Mouse (Mus musculus) neural tube, embryonic 15.5 days (tissue): ENCODE results near the gene Btaf1. TPM values are rescaled to one million over a fixed set of nuclear protein-coding genes. Genes with fewer than 3 reads are reported as not detected.

Experiments
- polyA plus RNA-seq: library from polyadenylated mRNA; unstranded; fragments of >200 nt; fragmentation: Nextera tagmentation; extraction: Ambion mirVana; gene quantifications from 2 replicates; pipeline ENCODE4 v1.2.1, GENCODE M21; 2015

Gene Btaf1
- polyA plus RNA-seq, 1 experiment from 2014 or later = 7.6 TPM

Other genes starting within 250 kb of the Btaf1 start
- gene Ppp1r3c, start 189.4 kb upstream of the Btaf1 start, polyA plus RNA-seq = 21.9 and 24.6 TPM in 2 replicates
- 36.5 and 36.6 TPM in 2 replicates for gene Tnks2, start 91.8 kb upstream of the Btaf1 start, polyA plus RNA-seq
- gene Fgfbp3, start 6.5 kb upstream of the Btaf1 start, polyA plus RNA-seq = 70.8 and 91.9 TPM in 2 replicates